Mouse (Mus musculus) midbrain, embryonic 15.5 days (tissue): ENCODE results near the gene Ttc32. TPM values are rescaled to one million over a fixed set of nuclear protein-coding genes. Genes with fewer than 3 reads are reported as not detected.

Experiments used
- ATAC-seq: fragments of 200-750 bp; cut with Nextera tagmentation; replicated peaks from 2 replicates; pipeline ENCODE4 v1.8.0; 2017; ENCODE audit warnings: moderate TSS enrichment
- H3K27ac ChIP-seq: fragments of 300-500 bp; sonication (generic); 2 replicates; pipeline ENCODE4 v1.5.1; 2015; ENCODE audit warnings: mild to moderate bottlenecking, inconsistent platforms
- H3K27me3 ChIP-seq: fragments of 300-500 bp; sonication (generic); replicated peaks from 2 replicates; pipeline ENCODE4 v1.6.1; 2015; ENCODE audit warnings: inconsistent platforms
- H3K36me3 ChIP-seq: fragments of 300-500 bp; sonication (generic); replicated peaks from 2 replicates; pipeline ENCODE4 v1.6.1; 2015; ENCODE audit warnings: inconsistent platforms
- H3K4me1 ChIP-seq: fragments of 300-500 bp; sonication (generic); 2 replicates; pipeline ENCODE4 v1.6.1; 2015; ENCODE audit warnings: inconsistent platforms
- H3K4me2 ChIP-seq: fragments of 300-500 bp; sonication (generic); 2 replicates; pipeline ENCODE4 v1.6.1; 2015; ENCODE audit warnings: inconsistent platforms, mild to moderate bottlenecking, moderate library complexity
- H3K4me3 ChIP-seq: fragments of 300-500 bp; sonication (generic); 2 replicates; pipeline ENCODE4 v1.5.1; 2015; ENCODE audit warnings: mild to moderate bottlenecking, inconsistent platforms
- H3K9ac ChIP-seq: fragments of 300-500 bp; sonication (generic); 2 replicates; pipeline ENCODE4 v1.6.1; 2015; ENCODE audit warnings: mild to moderate bottlenecking, inconsistent platforms
- H3K9me3 ChIP-seq: fragments of 300-500 bp; sonication (generic); 2 replicates; pipeline ENCODE4 v1.6.1; 2016; ENCODE audit warnings: inconsistent platforms
- WGBS: fragments of 180-500 bp; shearing (Covaris S2); methylation state at CpG from one replicate; pipeline ENCODE4 v1.1.7; 2015; ENCODE audit warnings: mixed read lengths; 5-methylcytosine and 5-hydroxymethylcytosine counted together
- polyA plus RNA-seq: library from polyadenylated mRNA; unstranded; fragments of >200 nt; fragmentation: Nextera tagmentation; extraction: Ambion mirVana; gene quantifications from 2 replicates; pipeline ENCODE4 v1.2.1, GENCODE M21; 2015

Ttc32 gene
- polyA plus RNA-seq, result 6.8 and 7.0 TPM in 2 replicates

GRCm38 (mm10) chr12:9029888-9030723 lies at the start of gene Ttc32:
Gene Ttc32 (plus strand): TSS chr12:9029997.
- peak within 1 kb of the TSS; percentile 94 for H3K27ac ChIP-seq
- 0 out of 2 replicates have a peak, but pooled peaks cover 3% of the 10 kb centered on the region for H3K36me3 ChIP-seq
- under 1% methylated on average over 69 of the region's 69 CpGs for WGBS
- peak within 1 kb of the TSS; percentile 47 for H3K4me3 ChIP-seq
- peaks cover 7% of the 10 kb centered on the region; the same call in 1 of the 2 replicates for H3K4me1 ChIP-seq
- ATAC-seq, result peak; percentile 98
- H3K4me2 ChIP-seq, result peak within 1 kb of the TSS; percentile 76
- no peaks in the 10 kb centered on the region for H3K27me3 ChIP-seq
- H3K9ac ChIP-seq, result peak within 1 kb of the TSS; percentile 91
- H3K9me3 ChIP-seq, result no peaks in the 10 kb centered on the region

- no peak for ATAC-seq
- Histone ChIP-seq H3K4me2 (no peak overlapping the region), H3K36me3 (no peaks in the 10 kb centered on the region; the same call in 1 of the 2 replicates), H3K4me3 (no peak overlapping the region), H3K9ac (no peak overlapping the region), H3K4me1 (no peaks in the 10 kb centered on the region), H3K27ac (no peak overlapping the region), H3K9me3 (no peaks in the 10 kb centered on the region), H3K27me3 (no peaks in the 10 kb centered on the region)
- 81% methylated on average over 8 of the region's 8 CpGs for WGBS
These were observed 36.6 kb upstream of the Ttc32 start for GRCm38 (mm10) chr12:8993231-8993630.

- Histone ChIP-seq H3K4me2 (no peak overlapping the region), H3K4me1 (no peaks in the 10 kb centered on the region), H3K9ac (no peak overlapping the region), H3K27me3 (no peaks in the 10 kb centered on the region), H3K27ac (no peak overlapping the region), H3K36me3 (0 out of 2 replicates have a peak, but pooled peaks cover 4% of the 10 kb centered on the region), H3K4me3 (no peak overlapping the region), H3K9me3 (no peaks in the 10 kb centered on the region)
- 91% methylated on average over 4 of the region's 4 CpGs for WGBS
- ATAC-seq, result no peak
These were observed 31.5 kb upstream of the Ttc32 start for GRCm38 (mm10) chr12:8998318-8998717.

GRCm38 (mm10) chr12:9002038-9002648 lies 27.7 kb upstream of the Ttc32 start:
- H3K9me3 ChIP-seq, result no peaks in the 10 kb centered on the region
- peaks cover 5% of the 10 kb centered on the region; the same call in 1 of the 2 replicates for H3K36me3 ChIP-seq
- H3K4me2 ChIP-seq, result no peak overlapping the region
- 13% methylated on average over 5 of the region's 5 CpGs for WGBS
- ATAC-seq, result peak; percentile 84
- no peaks in the 10 kb centered on the region for H3K27me3 ChIP-seq
- no peak overlapping the region for H3K4me3 ChIP-seq
- no peak overlapping the region for H3K27ac ChIP-seq
- H3K4me1 ChIP-seq, result no peaks in the 10 kb centered on the region
- no peak overlapping the region for H3K9ac ChIP-seq

GRCm38 (mm10) chr12:9007146-9007545 lies 22.7 kb upstream of the Ttc32 start:
- 64% methylated on average over 4 of the region's 4 CpGs for WGBS
- Histone ChIP-seq H3K4me2 (no peak overlapping the region), H3K9me3 (no peaks in the 10 kb centered on the region), H3K4me3 (no peak overlapping the region), H3K36me3 (peaks cover 7% of the 10 kb centered on the region; the same call in 1 of the 2 replicates), H3K4me1 (no peaks in the 10 kb centered on the region), H3K27ac (no peak overlapping the region), H3K27me3 (no peaks in the 10 kb centered on the region), H3K9ac (no peak overlapping the region)
- ATAC-seq, result no peak

- ATAC-seq, result no peak
- peaks cover 12% of the 10 kb centered on the region; the same call in 1 of the 2 replicates for H3K36me3 ChIP-seq
- H3K4me3 ChIP-seq, result no peak overlapping the region
- H3K27ac ChIP-seq, result no peak overlapping the region
- no peak overlapping the region for H3K9ac ChIP-seq
- no peaks in the 10 kb centered on the region for H3K27me3 ChIP-seq
- H3K4me2 ChIP-seq, result no peak overlapping the region
- H3K4me1 ChIP-seq, result no peaks in the 10 kb centered on the region
- no peaks in the 10 kb centered on the region for H3K9me3 ChIP-seq
- WGBS, result 95% methylated on average over 6 of the region's 6 CpGs
These were observed 22.0 kb upstream of the Ttc32 start for GRCm38 (mm10) chr12:9007811-9008210.

GRCm38 (mm10) chr12:9010311-9010710 lies 19.5 kb upstream of the Ttc32 start:
- Histone ChIP-seq H3K36me3 (peaks cover 14% of the 10 kb centered on the region; the same call in 1 of the 2 replicates), H3K4me3 (no peak overlapping the region), H3K9ac (no peak overlapping the region), H3K9me3 (no peaks in the 10 kb centered on the region), H3K27ac (no peak overlapping the region), H3K4me2 (no peak overlapping the region), H3K27me3 (no peaks in the 10 kb centered on the region), H3K4me1 (no peaks in the 10 kb centered on the region)
- 70% methylated on average over 4 of the region's 4 CpGs for WGBS
- ATAC-seq, result no peak

GRCm38 (mm10) chr12:9016376-9016775 lies 13.4 kb upstream of the Ttc32 start:
- WGBS, result 94% methylated on average over 9 of the region's 9 CpGs
- no peaks in the 10 kb centered on the region for H3K9me3 ChIP-seq
- no peak overlapping the region for H3K4me2 ChIP-seq
- no peaks in the 10 kb centered on the region for H3K4me1 ChIP-seq
- no peaks in the 10 kb centered on the region for H3K27me3 ChIP-seq
- H3K27ac ChIP-seq, result no peak overlapping the region
- ATAC-seq, result no peak
- peaks cover 12% of the 10 kb centered on the region; the same call in 1 of the 2 replicates for H3K36me3 ChIP-seq
- no peak overlapping the region for H3K4me3 ChIP-seq
- H3K9ac ChIP-seq, result no peak overlapping the region

GRCm38 (mm10) chr12:9020431-9020830 lies 9.4 kb upstream of the Ttc32 start:
- Histone ChIP-seq H3K9ac (no peak overlapping the region), H3K4me1 (no peaks in the 10 kb centered on the region), H3K27ac (no peak overlapping the region), H3K36me3 (peaks cover 6% of the 10 kb centered on the region; the same call in 1 of the 2 replicates), H3K4me3 (no peak overlapping the region), H3K4me2 (no peak overlapping the region), H3K27me3 (no peaks in the 10 kb centered on the region), H3K9me3 (no peaks in the 10 kb centered on the region)
- 95% methylated on average over 8 of the region's 8 CpGs for WGBS
- no peak for ATAC-seq

- no peaks in the 10 kb centered on the region for H3K4me1 ChIP-seq
- no peak overlapping the region for H3K4me3 ChIP-seq
- no peaks in the 10 kb centered on the region for H3K27me3 ChIP-seq
- H3K27ac ChIP-seq, result no peak overlapping the region
- no peaks in the 10 kb centered on the region for H3K9me3 ChIP-seq
- no peak overlapping the region for H3K9ac ChIP-seq
- WGBS, result 74% methylated on average over 3 of the region's 3 CpGs
- no peak for ATAC-seq
- H3K36me3 ChIP-seq, result peaks cover 6% of the 10 kb centered on the region; the same call in 1 of the 2 replicates
- H3K4me2 ChIP-seq, result no peak overlapping the region
These were observed 8.8 kb upstream of the Ttc32 start for GRCm38 (mm10) chr12:9020986-9021385.

GRCm38 (mm10) chr12:9023031-9023430 lies 6.8 kb upstream of the Ttc32 start:
- Histone ChIP-seq H3K4me2 (no peak overlapping the region), H3K36me3 (peaks cover 4% of the 10 kb centered on the region; the same call in 1 of the 2 replicates), H3K9ac (no peak overlapping the region), H3K9me3 (no peaks in the 10 kb centered on the region), H3K27me3 (no peaks in the 10 kb centered on the region), H3K27ac (no peak overlapping the region), H3K4me3 (no peak overlapping the region), H3K4me1 (no peaks in the 10 kb centered on the region)
- no peak for ATAC-seq
- 73% methylated on average over 4 of the region's 4 CpGs for WGBS

GRCm38 (mm10) chr12:9024071-9024470 lies 5.7 kb upstream of the Ttc32 start:
- ATAC-seq, result no peak
- Histone ChIP-seq H3K9ac (no peak overlapping the region), H3K27me3 (no peaks in the 10 kb centered on the region), H3K36me3 (peaks cover 3% of the 10 kb centered on the region; the same call in 1 of the 2 replicates), H3K9me3 (no peaks in the 10 kb centered on the region), H3K4me1 (no peaks in the 10 kb centered on the region), H3K4me2 (no peak overlapping the region), H3K4me3 (no peak overlapping the region), H3K27ac (no peak overlapping the region)
- WGBS, result 95% methylated on average over 14 of the region's 14 CpGs
